Mouse (Mus musculus) E14TG2a.4 (cell line): ENCODE results near the gene Rpl36a.

Experiments
- CTCF ChIP-seq: conservative IDR thresholded peaks from 2 replicates; pipeline ENCODE4 v1.5.1; 2014; ENCODE audit warnings: low read length
- NANOG ChIP-seq: IDR thresholded peaks from 2 replicates; pipeline ENCODE4 v1.6.1; 2014; ENCODE audit warnings: borderline replicate concordance, low read length, mixed read lengths

DNA sequence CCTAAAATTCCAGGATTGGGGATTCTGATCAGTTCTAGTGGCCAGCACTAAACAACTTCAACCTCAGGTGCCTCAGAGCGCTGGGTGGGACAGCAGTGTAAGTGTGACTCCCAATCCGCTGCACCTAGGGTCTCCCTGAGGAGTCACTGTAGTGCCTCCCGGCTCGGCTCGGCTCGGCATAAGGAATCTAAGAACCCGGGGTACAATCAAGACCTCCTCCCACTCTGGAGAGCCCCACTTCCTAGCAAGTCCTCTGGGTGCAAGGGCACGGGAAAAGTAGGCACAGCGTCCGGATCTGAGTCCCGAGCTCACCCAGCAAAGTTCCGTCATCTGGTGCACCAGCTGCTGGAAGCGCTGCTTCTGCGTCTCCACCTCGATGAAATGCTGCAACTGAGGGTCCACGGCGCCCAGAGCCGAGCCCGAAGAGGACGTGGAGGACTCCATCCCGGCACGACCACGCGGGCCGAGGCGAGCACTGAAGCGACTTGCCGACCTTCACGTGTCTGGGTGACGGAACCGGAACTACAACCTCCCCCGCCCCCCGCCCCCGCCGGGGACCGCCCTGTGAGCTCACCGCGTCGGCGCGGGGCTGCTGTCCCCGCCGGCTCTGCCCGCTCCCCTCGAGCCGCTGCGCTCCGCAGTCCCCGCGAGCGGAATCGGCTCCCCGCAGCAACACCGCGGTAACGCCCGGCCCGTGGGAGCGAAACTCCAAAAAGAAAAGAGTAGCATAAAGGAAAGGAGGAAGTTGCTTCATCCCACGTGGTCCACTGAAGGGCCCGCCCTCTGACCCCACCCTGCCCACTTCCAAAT, 44.1 kb upstream of the Rpl36a start, which contains the start of gene Timm8a1:
- TF ChIP-seq CTCF (no peak), NANOG (no peak)
